Mouse (Mus musculus) testis, adult 2 months (tissue): ENCODE measurements around the gene Rap1b.

ENCODE experiments used
- CTCF ChIP-seq: fragments of 200-500 bp; IDR thresholded peaks from 2 replicates; pipeline ENCODE4 v1.5.1; 2012; ENCODE audit warnings: low read depth, mild to moderate bottlenecking, inconsistent platforms, low read length, moderate library complexity; ENCODE audit not compliant: control insufficient read depth, insufficient read depth, insufficient replicate concordance
- POLR2A ChIP-seq: fragments of 200-500 bp; IDR thresholded peaks from 2 replicates; pipeline ENCODE4 v1.6.1; 2012; ENCODE audit warnings: low read depth, mild to moderate bottlenecking, inconsistent platforms, low read length, moderate library complexity; ENCODE audit not compliant: control insufficient read depth

DNA sequence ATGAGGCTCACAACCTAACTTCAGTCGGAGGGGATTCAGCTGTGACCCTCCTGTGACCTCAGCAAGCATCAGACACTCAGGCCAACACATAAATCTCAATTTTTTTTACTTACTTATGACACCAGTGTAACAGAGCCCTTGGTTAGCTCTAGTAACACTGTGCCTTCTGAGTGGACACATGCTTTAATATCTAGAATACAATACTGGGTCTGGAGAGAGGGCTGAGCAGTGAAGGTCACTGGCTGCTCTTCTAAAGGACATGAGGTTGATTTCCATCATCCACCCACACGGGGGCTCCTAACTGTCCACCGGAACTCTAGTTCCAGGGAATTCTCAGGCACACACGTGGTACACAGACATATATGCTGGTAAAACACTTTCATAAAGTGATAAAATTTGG, 66.9 kb downstream of the Rap1b start:
- TF ChIP-seq POLR2A (no peak), CTCF (no peak)
